Mouse (Mus musculus): Measurements from ENCODE around the gene Scnn1a.

- TF ChIP-seq CTCF (IDR thresholded peaks at IDR 0.05; ENCODE audit: low read depth) (no peak), EP300 (IDR thresholded peaks at IDR 0.05; ENCODE audit: low read depth) (no peak)
Observed at GRCm38 (mm10) chr6:125302231-125302982, 18.1 kb upstream of the Scnn1a start.

Measured in liver, postnatal 0 days (tissue).